ENCODE assay signal across 8 mouse cellular contexts in genomic region chr13:31805831-31806427, GRCm38 (mm10). TPM values are rescaled to one million over a fixed set of nuclear protein-coding genes. Genes with fewer than 3 reads are reported as not detected.
A peak's percentile ranks its signal among the peaks of the same experiment; 100 is the strongest.
DNase-seq lines count a peak whose midpoint lies in the region; ATAC-seq and TF ChIP-seq lines count a peak whose summit lies in the region.

No protein-coding gene starts in this region.

- H3K9ac ChIP-seq in heart, embryonic 11.5 days (ENCODE audit: low read depth, low read length), result peak overlapping the region; percentile 72
- peak overlapping the region; percentile 30; the same call in 1 of the 2 replicates for H3K9ac ChIP-seq in forebrain, embryonic 14.5 days (ENCODE audit: low read length)
- H3K9ac ChIP-seq in liver, embryonic 16.5 days (ENCODE audit: low read depth, low read length), result no peak overlapping the region

- peaks cover 68% of the 10 kb centered on the region for H3K27me3 ChIP-seq in heart, embryonic 11.5 days (ENCODE audit: control insufficient read depth, insufficient read depth, low read length)
- peaks cover 93% of the 10 kb centered on the region for H3K27me3 ChIP-seq in E14TG2a.4 (ENCODE audit: insufficient read depth, low read length)
- H3K27me3 ChIP-seq in forebrain, embryonic 14.5 days (replicated peaks; ENCODE audit: control insufficient read depth, insufficient read depth, low read length), result peaks cover 81% of the 10 kb centered on the region
- H3K27me3 ChIP-seq in liver, embryonic 16.5 days (ENCODE audit: control insufficient read depth, insufficient read depth, low read depth, low read length), result peaks cover 93% of the 10 kb centered on the region

- DNase-seq in heart, adult 8-10 months (ENCODE audit: low spot score), result no peak
- DNase-seq in forebrain, embryonic 14.5 days (ENCODE audit: low spot score), result no peak
- DNase-seq in yolk sac, embryonic 10.5 days (ENCODE audit: low spot score), result no peak
- no peak for DNase-seq in gastrocnemius, postnatal 25 days
- no peak for DNase-seq in cerebellum, postnatal 10 days

- peak overlapping the region; percentile 70 for H3K4me3 ChIP-seq in heart, embryonic 11.5 days (ENCODE audit: low read depth, low read length)
- peak overlapping the region; percentile 74 for H3K4me3 ChIP-seq in E14TG2a.4 (replicated peaks; ENCODE audit: low read length)
- peak overlapping the region; percentile 37 for H3K4me3 ChIP-seq in forebrain, embryonic 14.5 days (ENCODE audit: low read depth, low read length)
- peak overlapping the region; percentile 59 for H3K4me3 ChIP-seq in liver, embryonic 16.5 days (ENCODE audit: low read depth, low read length)

- TF ChIP-seq CTCF in E14TG2a.4 (conservative IDR thresholded peaks at IDR 0.05; ENCODE audit: low read length), result no peak

- no peaks in the 10 kb centered on the region for H3K9me3 ChIP-seq in heart, embryonic 11.5 days (replicated peaks; ENCODE audit: control insufficient read depth, low read length)
- no peaks in the 10 kb centered on the region for H3K9me3 ChIP-seq in E14TG2a.4 (ENCODE audit: low read length)
- no peaks in the 10 kb centered on the region for H3K9me3 ChIP-seq in forebrain, embryonic 14.5 days (replicated peaks; ENCODE audit: control insufficient read depth, low read length)
- H3K9me3 ChIP-seq in liver, embryonic 16.5 days (replicated peaks; ENCODE audit: control insufficient read depth, low read length), result no peaks in the 10 kb centered on the region

- H3K36me3 ChIP-seq in heart, embryonic 11.5 days (ENCODE audit: control insufficient read depth, insufficient read depth, low read length), result no peaks in the 10 kb centered on the region
- no peaks in the 10 kb centered on the region for H3K36me3 ChIP-seq in E14TG2a.4 (ENCODE audit: insufficient read depth, low read length)
- H3K36me3 ChIP-seq in forebrain, embryonic 14.5 days (ENCODE audit: control insufficient read depth, insufficient read depth, low read length), result no peaks in the 10 kb centered on the region
- H3K36me3 ChIP-seq in liver, embryonic 16.5 days (ENCODE audit: control insufficient read depth, insufficient read depth), result no peaks in the 10 kb centered on the region

- H3K27ac ChIP-seq in heart, embryonic 11.5 days (ENCODE audit: low read depth, low read length), result peak overlapping the region; percentile 66
- H3K27ac ChIP-seq in forebrain, embryonic 14.5 days (ENCODE audit: low read depth, low read length), result no peak overlapping the region
- H3K27ac ChIP-seq in liver, embryonic 16.5 days (ENCODE audit: low read length), result no peak overlapping the region

- peak; percentile 39 for ATAC-seq in heart, embryonic 11.5 days (replicated peaks; ENCODE audit: insufficient number of reproducible peaks, low FRiP score, low TSS enrichment)
- ATAC-seq in forebrain, embryonic 14.5 days, result peak; percentile 32; the same call in 1 of the 2 replicates
- ATAC-seq in liver, embryonic 16.5 days (ENCODE audit: low read depth), result no peak

- WGBS in heart, embryonic 11.5 days (ENCODE audit: insufficient replicate concordance), result 2% methylated on average over 33 of the region's 34 CpGs
- WGBS in forebrain, embryonic 14.5 days, result under 1% methylated on average over 32 of the region's 34 CpGs
- WGBS in liver, embryonic 16.5 days (ENCODE audit: insufficient replicate concordance), result 3% methylated on average over 33 of the region's 34 CpGs

- peaks cover 16% of the 10 kb centered on the region for H3K4me1 ChIP-seq in heart, embryonic 11.5 days (ENCODE audit: control insufficient read depth, insufficient read depth, low read length)
- peaks cover 34% of the 10 kb centered on the region for H3K4me1 ChIP-seq in E14TG2a.4 (replicated peaks; ENCODE audit: low read depth, low read length)
- peaks cover 7% of the 10 kb centered on the region; the same call in 1 of the 2 replicates for H3K4me1 ChIP-seq in forebrain, embryonic 14.5 days (ENCODE audit: control insufficient read depth, insufficient read depth, low read length)
- H3K4me1 ChIP-seq in liver, embryonic 16.5 days (ENCODE audit: control insufficient read depth, low read depth, low read length), result peaks cover 18% of the 10 kb centered on the region

- peak overlapping the region; percentile 91 for H3K4me2 ChIP-seq in heart, embryonic 11.5 days
- H3K4me2 ChIP-seq in forebrain, embryonic 14.5 days (ENCODE audit: low read length), result peak overlapping the region; percentile 84
- H3K4me2 ChIP-seq in liver, embryonic 16.5 days (ENCODE audit: low read depth, low read length), result peak overlapping the region; percentile 78

RNA-seq across cellular contexts. Expression of gene Foxc1, which starts 0.5 kb away (rescaled TPM):
- 4.0 and 4.2 TPM in 2 replicates for polyA plus RNA-seq in heart, embryonic 11.5 days (2014; fragmentation: Nextera tagmentation; extraction: Ambion mirVana)
- total RNA-seq in heart, adult 8-10 months (2022), result 1 to 10 TPM; 4.4 to 6.1 (median 4.9) TPM
- polyA plus RNA-seq in forebrain, embryonic 14.5 days (2014; fragmentation: Nextera tagmentation; extraction: Ambion mirVana), result 1.4 and 1.5 TPM in 2 replicates
- polyA plus RNA-seq in liver, embryonic 16.5 days (2015; fragmentation: Nextera tagmentation; extraction: Ambion mirVana), result not detected in 2 replicates
- total RNA-seq in gastrocnemius, postnatal 25 days (2021), result 1 to 10 TPM in 1 of 2 experiments, under 1 TPM in 1; 0.84 to 1.3 TPM
